Mouse (Mus musculus): ENCODE results near the gene Odf3l1. TPM values are rescaled to one million over a fixed set of nuclear protein-coding genes. Genes with fewer than 3 reads are reported as not detected.
"Not testable (repeated sequence)": the region's sequence is repeated elsewhere in the genome, so short reads cannot be mapped to it uniquely, and the experiment has no call there.

Gene Odf3l1
- total RNA-seq (2021): not detected
- long read RNA-seq, experiment 1: 0 reads
- long read RNA-seq, experiment 2: 0 reads

DNA sequence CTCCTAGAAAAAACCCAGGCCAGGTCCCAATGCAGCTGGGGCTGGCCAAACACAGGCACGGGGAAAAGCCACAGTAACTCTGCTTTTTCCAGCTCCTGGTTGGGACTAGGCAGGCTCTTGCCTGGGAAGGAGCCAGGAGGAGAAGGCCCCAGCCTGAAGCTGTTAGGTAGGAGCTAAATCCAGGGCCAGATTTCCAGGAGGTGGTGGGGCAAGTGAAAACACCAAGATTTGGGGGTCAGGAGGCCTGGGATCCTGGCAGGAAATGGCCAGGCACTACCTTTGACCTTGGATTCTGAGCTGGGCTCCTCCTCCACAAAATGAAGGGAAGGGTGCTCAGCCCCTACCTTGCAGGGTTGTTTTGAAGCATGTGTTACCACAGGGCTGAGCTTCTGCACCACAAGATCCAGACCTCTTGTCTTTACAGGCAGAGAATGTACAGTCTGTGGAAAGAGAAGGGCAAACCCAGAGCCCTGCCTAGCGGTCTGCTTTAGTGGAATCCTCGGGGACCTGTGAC is at the start of gene Odf3l1:
Gene Odf3l1, minus strand, starts transcription at position 464 of the 514 bp plus-strand sequence.
- intact Hi-C loops (cut with DNase I): no loop called here
- peak in 1 of 2 experiments; percentile 53 for DNase-seq

DNA sequence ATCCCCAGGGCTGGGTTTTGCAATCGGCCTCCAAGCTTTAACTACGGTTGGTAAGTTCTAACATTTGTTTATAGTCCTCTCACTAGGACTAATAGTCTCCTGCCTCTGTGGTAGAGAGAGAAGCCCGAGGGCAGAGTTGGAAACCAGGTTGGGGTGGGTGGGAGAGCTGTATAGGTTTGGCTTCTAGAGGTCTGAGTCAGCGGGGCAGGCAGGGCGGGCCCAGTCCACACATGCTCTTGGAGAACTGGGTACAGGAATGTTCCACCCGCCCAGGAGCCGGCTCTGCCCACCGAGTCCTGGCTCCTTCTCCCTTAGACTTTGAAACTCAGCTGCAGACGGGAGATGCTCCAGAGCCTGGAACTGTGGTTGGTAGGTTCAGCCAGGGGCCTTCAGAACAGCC is 49.5 kb upstream of the Odf3l1 start:
- intact Hi-C loops (cut with DNase I): no loop called here
- DNase-seq: no peak

DNA sequence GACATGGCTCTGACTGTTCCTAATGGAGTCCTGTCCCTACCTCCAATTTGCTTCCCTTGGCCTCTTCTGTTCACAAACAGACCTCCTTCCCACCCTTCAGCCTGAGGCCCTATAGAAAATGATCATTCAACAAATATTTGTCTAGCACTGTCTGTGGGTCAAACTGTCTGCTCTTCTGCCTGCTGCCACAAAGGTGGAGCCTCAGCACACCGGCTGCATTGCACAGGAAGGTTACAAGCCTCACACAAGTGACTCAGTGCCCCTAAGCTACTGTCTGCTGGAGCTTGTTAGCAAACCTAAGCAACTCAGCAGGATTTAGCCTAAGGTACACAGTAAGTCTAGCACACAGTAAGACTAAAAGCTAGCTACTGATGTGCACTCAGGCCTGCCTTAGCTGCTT is 46.5 kb upstream of the Odf3l1 start:
- intact Hi-C loops (cut with DNase I): no loop called here

DNA sequence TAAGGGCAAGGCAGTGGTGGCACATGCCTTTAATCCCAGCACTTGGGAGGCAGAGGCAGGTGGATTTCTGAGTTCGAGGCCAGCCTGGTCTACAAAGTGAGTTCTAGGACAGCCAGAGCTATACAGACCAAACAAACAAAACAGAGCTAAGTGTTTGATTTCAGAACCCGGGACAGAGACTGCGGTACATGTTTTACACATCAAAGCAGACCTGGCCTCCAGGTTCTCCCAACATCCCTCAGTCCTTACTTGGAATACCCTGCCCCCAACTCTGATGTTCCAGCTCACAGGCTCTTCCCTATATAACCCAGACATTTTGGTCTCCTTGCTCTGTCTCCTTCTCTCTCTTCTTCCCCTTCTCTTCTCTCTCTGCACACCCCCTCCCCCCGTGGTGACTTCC is 45.5 kb upstream of the Odf3l1 start:
- intact Hi-C loops (cut with DNase I); DNase-seq: not testable (repeated sequence)

More for the DNA sequence above, 46.5 kb upstream of the Odf3l1 start:
- DNase-seq: no peak

DNA sequence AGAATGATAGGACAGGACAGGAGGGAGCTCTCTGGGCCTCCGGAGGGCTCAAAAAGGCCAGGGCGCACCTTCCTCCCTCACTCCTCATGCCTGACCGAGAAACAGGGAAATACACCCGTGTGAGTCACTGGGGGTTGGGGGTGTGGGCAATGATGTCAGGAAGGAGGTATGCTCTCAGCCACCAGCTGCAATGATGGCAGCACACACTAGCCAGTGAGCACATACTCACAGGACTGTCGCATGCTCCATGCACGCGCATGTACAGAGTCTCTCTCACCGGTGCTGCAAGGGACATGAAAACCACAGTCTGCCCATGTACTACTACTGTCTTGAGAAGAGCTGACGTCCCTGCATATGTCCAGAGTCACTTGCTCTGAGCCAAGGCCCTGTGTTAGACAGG is 43.1 kb upstream of the Odf3l1 start:
- intact Hi-C loops (cut with DNase I): no loop called here
- no peak for DNase-seq

DNA sequence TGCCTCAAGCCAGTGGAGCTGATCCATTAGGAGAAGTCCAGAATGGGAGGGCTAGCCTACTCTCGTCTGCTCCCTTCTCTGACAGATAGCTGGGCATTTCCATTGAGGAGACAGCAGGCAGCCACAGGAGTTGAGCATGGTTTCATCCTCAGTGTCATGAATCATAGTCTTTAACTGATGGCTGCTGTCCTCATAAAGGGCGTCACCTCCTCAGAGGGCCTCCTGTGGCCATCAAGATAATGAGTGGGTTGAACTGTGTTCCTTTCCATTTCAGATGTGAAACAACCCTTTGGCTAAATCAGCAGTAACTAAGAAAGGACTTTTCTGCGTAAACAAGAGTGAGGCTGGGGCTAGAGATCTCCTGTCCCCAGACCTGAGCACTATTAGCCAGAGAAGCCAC is 39.2 kb upstream of the Odf3l1 start:
- no peak for DNase-seq
- intact Hi-C loops (cut with DNase I): no loop called here

DNA sequence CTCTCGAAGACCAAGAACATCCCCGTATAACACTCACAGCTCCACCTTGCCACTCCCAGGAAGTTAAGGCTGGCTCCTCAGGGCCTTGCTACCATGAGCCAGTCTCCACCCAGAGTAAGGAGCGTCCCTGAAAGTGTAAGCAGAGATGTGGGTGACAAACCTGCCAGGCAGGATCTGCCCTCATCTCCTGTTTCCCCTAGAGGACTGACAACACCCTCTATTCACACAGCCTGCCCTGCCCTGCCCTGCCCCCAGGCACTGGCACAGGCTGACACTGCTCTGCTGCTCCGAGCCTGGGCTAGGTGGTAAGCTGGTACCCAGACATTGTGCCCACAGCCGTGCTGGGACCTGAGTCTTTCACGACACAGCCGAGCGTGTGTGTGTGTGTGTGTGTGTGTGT is 36.7 kb upstream of the Odf3l1 start:
- intact Hi-C loops (cut with DNase I): no loop called here
- DNase-seq: no peak

DNA sequence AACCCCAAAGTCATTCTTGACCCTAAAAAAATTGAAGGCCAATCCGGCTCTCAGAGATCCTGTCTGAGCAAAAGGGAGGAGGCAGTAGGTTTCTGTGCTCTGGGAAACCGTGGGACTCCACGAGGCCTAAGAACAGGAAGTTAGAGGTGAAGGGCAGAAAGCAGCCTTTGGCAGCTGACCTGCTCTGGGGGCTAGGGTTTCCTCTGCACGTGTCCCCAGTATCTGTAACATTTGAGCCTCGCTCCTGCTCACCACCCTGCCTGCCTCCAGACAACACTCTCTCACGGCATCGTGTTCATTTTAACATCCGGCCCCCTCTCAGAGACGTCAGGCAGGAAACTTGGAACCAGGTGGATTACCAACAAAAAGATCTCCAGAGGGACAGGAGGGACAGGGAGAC is 36.1 kb upstream of the Odf3l1 start:
- no peak for DNase-seq
- intact Hi-C loops (cut with DNase I): no loop called here

DNA sequence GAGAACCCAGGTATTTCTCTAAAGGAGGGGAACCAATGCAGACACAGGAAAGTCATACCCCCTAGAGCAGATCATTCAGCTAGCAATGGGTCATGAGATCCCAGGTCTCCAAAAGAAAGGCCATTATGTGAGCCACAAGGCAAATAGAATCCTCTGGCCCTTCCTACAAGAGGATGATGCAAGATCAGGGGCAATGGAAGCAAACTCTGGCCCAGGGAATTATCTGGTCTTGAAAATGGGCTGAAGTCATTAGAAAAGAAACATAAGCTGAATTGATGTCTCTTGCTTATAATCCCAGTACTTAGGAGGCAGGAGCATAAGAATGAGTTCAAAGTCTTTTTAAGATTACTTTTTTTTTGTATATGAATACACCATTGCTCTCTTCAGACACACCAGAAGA is 35.6 kb upstream of the Odf3l1 start:
- intact Hi-C loops (cut with DNase I): no loop called here
- DNase-seq: no peak

DNA sequence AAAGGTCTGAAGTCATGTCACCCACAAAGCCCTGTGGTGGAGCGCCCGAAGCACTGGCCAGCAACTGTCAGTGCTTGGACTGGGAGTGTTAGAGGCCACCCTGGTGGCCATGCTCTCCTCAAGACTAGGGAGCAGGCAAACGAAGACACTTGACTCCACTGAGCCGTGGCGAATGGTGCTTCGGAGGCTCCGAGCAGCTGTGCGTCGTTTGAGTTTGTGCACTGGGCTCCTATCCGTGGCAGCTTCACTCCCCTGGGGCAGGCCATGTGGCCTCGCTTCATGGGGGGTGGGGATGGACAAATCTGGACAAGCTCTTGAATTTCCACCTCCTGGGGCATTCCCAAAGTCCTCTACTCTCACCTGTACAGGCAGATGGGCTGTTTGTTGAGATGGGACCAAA is 34.9 kb upstream of the Odf3l1 start:
- intact Hi-C loops (cut with DNase I): no loop called here

DNA sequence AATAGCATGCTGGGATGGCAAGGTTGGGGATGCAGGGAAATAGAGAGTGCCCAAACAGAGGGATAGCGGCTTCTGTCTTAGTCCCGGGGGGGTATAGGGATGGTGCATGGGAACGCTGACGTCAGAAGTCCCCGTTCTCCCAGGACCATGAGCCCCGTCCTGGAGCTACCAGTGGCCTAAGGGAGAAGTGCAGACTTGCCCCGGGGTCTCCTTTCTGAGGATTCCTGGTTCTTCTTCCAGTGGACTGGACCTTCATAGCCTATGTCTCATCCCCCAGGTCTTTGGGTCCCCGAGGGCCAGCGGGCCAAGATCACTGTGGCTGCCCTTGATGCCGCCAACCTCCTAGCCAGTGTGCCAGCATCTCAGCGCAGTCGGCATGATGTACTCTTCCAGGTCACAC is 32.3 kb upstream of the Odf3l1 start:
- intact Hi-C loops (cut with DNase I): no loop called here
- DNase-seq: no peak

More for the DNA sequence above, 34.9 kb upstream of the Odf3l1 start:
- DNase-seq: no peak

DNA sequence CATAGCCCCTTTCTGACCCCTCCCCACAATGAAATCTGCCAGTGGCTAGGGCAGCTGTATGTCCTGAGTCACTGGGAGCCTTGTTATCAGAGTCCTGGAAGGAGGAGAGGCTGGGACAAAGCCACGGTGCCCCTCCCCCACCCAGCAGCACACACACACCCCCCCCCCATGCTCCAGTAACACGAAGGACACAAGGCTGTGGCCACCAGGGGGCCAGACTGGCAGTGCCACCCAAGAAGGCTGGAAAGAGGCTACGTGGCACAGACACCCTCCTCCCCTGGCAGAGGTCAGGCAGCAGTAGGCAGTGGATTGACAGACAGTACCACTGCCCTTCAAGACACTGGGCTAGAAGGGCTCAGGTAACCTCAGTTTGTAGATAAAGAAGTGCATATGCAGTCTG is 29.5 kb upstream of the Odf3l1 start:
- peak; percentile 48 to 65 for DNase-seq
- intact Hi-C loops (cut with DNase I): loop anchor here (5.0 kb wide), 3 partner anchors 153 to 328 kb away; partner anchors contain the start of gene Man2c1

DNA sequence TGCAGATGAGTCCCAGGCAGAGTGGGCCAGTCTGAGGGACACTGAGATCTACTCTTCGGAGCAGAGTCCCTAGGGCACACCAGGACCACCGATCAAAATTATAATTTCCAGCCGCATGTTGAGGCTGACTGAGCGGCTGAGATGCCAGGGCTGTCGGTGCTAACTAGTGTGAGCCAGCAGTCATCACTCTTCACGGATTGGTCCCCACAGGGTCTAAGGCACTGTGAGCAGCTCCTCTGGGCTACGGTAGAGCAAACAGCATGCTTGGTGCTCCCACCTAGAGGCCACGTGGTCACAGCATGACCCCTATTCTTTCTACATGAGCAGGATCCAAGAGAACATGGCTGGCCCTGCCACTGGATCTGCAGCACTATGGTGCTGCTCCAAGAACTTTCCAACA is 28.8 kb upstream of the Odf3l1 start:
- intact Hi-C loops (cut with DNase I): loop anchor here (5.0 kb wide), 3 partner anchors 154 to 329 kb away; partner anchors contain the start of gene Man2c1
- no peak for DNase-seq

DNA sequence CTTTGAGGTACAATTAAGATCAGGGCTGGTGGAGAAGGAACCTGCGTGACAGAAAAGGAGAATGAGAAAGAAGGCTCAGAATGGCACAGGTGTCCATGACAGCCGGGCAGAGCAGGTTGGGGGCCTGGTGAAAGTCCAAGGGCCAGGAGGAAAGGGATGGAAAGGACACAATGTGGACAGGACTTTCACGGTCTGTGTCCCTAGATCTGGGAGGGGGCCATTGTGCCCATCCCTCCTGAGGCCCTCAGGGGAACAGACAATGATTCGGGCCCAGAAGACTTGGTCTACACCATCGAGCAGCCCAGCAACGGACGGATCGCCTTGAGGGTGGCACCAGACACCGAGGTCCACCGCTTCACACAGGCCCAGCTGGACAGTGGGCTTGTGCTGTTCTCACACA is 27.6 kb upstream of the Odf3l1 start:
- DNase-seq: no peak
- intact Hi-C loops (cut with DNase I): loop anchor here (5.0 kb wide), 3 partner anchors 155 to 330 kb away; partner anchors contain the start of gene Man2c1

DNA sequence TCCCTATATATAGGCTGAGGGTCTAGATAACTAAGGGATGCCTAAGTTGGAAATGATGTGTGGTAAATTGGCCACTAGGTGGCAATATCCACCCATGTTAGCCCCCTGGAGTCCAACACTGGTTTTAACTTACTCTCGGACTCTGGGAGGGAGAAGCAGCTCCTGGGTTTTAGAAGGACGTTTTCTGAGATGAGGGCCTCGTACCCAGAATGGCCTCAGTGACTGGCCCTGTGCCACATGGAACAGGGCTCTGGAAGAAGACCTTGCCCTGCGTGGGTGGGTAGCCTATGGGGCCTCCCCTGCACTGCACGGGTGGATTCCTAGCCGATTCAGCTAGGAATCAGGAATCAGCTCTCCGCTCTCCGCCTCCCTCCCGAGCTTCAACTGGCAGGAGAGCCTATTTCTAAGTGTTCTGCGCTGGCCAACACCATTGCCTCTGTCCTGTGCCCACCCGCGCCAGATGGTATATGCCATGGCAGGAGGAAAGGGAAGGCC is 27.1 kb upstream of the Odf3l1 start:
- intact Hi-C loops (cut with DNase I): loop anchor here (1.0 to 5.0 kb wide), 4 partner anchors 37 to 331 kb away; partner anchors contain the start of genes Man2c1 and Snx33
- DNase-seq: peak; percentile 65 to 76

DNA sequence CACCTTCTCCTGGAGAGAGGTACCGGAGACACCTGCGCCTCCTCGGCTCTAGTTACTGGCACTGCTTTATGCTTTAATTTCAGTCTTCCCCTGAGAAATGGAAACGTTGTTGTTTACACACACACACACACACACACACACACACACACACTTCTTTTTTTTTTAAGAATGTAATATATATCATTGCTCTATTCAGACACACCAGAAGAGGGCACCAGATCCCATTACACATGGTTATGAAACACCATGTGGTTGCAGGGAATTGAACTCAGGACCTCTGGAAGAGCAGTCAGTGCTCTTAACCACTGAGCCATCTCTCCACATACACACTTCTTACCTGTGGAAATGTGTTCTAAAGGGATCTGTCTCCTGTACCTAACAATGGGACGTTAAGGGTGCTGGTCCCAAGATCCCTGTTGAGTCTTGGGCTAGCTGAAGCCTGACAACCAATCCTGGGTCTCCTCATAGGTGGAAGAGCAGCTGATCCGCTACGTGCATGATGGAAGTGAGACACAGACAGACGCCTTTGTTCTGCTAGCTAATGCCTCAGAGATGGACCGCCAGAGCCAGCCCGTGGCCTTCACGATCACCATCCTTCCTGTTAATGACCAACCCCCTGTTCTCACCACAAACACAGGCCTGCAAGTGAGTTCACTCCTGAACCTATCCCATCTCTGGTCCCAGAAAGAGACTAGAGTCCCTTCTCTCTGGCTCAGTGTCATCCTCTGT is 26.2 kb upstream of the Odf3l1 start:
- no peak for DNase-seq
- intact Hi-C loops (cut with DNase I): loop anchor here (1.0 to 5.0 kb wide), 4 partner anchors 38 to 332 kb away; partner anchors contain the start of genes Man2c1 and Snx33

DNA sequence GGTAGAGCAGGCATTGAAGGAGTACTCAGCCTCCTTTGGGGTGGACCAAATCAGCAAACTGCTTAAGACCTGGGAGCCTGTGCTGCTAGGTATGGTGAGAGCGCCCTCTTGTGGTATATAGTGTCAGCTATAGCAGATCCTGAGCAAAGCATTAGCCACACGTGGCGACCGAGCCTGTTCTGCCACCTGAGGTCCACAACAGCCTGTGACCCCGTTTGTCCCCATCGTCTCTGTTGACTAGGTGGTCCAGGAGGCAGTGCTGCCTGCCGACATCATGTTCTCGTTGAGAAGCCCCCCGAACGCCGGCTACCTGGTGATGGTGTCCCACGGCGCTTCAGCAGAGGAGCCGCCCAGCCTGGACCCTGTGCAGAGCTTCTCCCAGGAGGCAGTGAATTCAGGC is 25.3 kb upstream of the Odf3l1 start:
- peak; percentile 69 to 86 for DNase-seq
- intact Hi-C loops (cut with DNase I): loop anchor here (1.0 to 5.0 kb wide), 4 partner anchors 47 to 332 kb away; partner anchors contain the start of gene Man2c1

DNA sequence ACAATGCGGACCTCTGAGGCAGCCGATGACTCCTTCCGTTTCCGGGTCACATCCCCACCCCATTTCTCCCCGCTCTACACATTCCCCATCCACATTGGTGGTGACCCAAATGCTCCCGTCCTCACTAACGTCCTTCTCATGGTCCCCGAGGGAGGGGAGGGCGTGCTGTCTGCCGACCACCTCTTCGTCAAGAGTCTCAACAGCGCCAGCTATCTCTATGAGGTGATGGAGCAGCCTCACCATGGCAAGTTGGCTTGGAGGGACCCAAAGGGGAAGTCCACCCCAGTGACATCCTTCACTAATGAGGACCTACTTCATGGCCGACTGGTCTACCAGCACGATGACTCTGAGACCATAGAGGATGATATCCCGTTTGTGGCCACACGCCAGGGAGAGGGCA is 23.1 kb upstream of the Odf3l1 start:
- intact Hi-C loops (cut with DNase I): no loop called here
- DNase-seq: no peak

DNA sequence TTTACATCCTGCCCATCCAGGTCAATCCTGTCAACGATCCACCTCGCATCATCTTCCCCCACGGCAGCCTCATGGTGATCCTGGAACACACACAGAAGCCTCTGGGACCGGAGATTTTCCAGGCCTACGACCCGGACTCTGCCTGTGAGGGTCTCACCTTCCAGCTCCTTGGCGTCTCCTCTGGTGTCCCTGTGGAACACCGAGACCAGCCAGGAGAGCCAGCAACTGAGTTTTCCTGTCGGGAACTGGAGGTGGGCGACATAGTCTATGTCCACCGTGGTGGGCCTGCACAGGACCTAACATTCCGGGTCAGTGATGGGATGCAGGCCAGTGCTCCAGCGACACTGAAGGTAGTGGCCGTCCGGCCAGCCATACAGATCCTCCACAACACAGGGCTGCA is 22.1 kb upstream of the Odf3l1 start:
- intact Hi-C loops (cut with DNase I): no loop called here
- DNase-seq: no peak

DNA sequence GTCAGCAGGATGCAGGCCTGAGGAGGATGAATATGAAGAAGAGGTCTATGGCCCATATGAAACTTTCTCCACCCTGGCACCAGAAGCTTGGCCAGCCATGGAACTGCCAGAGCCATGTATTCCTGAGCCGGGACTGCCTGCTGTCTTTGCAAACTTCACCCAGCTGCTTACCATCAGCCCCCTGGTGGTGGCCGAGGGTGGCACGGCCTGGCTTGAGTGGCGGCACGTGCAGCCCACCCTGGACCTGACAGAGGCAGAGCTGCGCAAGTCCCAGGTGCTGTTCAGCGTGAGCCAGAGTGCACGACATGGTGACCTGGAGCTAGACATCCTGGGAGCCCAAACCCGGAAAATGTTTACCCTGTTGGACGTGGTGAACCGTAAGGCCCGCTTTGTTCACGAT is 21.6 kb upstream of the Odf3l1 start:
- peak in 1 of 2 experiments; percentile 52 for DNase-seq

DNA sequence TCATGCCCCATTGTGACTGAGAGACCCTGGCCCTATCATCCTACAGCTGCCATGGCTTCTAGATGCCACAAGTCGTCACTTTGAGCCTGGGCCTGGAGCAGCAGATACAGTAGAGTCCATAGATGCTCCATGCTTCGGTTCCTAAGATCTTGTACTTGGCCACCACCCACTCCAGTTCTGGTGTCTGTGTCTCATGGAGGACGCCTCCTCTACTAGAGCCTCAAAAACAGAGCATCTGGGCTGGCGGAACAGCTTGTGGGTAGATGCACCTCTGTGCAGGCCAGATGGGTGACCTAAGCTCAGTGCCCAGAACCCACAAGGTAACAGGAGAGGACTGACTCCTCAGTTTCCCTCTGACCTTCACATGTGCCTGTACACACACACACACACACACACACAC is 19.8 kb upstream of the Odf3l1 start:
- intact Hi-C loops (cut with DNase I): no loop called here
- DNase-seq: no peak

More for the DNA sequence above, 21.6 kb upstream of the Odf3l1 start:
- intact Hi-C loops (cut with DNase I): no loop called here

DNA sequence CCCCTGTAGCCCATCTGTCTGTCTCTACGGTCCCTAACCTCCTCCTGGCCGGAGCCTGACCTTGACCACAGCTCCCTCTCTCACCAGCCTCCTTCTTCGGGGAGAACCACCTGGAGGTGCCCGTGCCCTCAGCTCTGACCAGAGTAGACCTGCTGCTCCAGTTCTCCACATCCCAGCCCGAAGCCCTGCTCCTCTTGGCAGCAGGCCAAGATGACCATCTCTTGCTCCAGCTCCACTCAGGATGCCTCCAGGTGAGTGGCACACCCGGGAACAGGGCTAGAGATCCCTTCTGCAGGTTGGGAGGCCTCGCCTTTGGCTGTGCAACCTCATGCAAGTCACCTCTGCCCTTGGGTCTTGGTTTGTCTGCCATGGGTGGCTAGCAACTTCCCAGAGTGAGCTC is 19.0 kb upstream of the Odf3l1 start:
- DNase-seq: no peak
- intact Hi-C loops (cut with DNase I): no loop called here
